Mouse (Mus musculus) stomach, embryonic 15.5 days (tissue): Measurements from ENCODE around the gene Krt8. TPM values are rescaled to one million over a fixed set of nuclear protein-coding genes. Genes with fewer than 3 reads are reported as not detected.

ENCODE experiments used
- ATAC-seq: fragments of 200-750 bp; cut with Nextera tagmentation; 2 replicates; pipeline ENCODE4 v1.8.0; 2017; ENCODE audit warnings: low read depth, moderate number of reproducible peaks, moderate TSS enrichment; ENCODE audit not compliant: insufficient read depth, low FRiP score
- H3K27ac ChIP-seq: fragments of 300-500 bp; sonication (generic); 2 replicates; pipeline ENCODE4 v1.5.1; 2015; ENCODE audit warnings: mild to moderate bottlenecking, inconsistent platforms
- H3K27me3 ChIP-seq: fragments of 300-500 bp; sonication (generic); replicated peaks from 2 replicates; pipeline ENCODE4 v1.6.1; 2015; ENCODE audit warnings: inconsistent platforms
- H3K36me3 ChIP-seq: fragments of 300-500 bp; sonication (generic); 2 replicates; pipeline ENCODE4 v1.6.1; 2015; ENCODE audit warnings: inconsistent platforms
- H3K4me1 ChIP-seq: fragments of 300-500 bp; sonication (generic); 2 replicates; pipeline ENCODE4 v1.6.1; 2015; ENCODE audit warnings: inconsistent platforms
- H3K4me2 ChIP-seq: fragments of 300-500 bp; sonication (generic); 2 replicates; pipeline ENCODE4 v1.6.1; 2015; ENCODE audit warnings: mild to moderate bottlenecking, inconsistent platforms
- H3K4me3 ChIP-seq: fragments of 300-500 bp; sonication (generic); replicated peaks from 2 replicates; pipeline ENCODE4 v1.5.1; 2015; ENCODE audit warnings: inconsistent platforms
- H3K9ac ChIP-seq: fragments of 300-500 bp; sonication (generic); 2 replicates; pipeline ENCODE4 v1.6.1; 2015; ENCODE audit warnings: inconsistent platforms
- H3K9me3 ChIP-seq: fragments of 300-500 bp; sonication (generic); 2 replicates; pipeline ENCODE4 v1.6.1; 2016; ENCODE audit warnings: inconsistent platforms
- WGBS: fragments of 180-500 bp; shearing (Covaris S2); methylation state at CpG from one replicate; pipeline ENCODE4 v1.1.7; 2015; 5-methylcytosine and 5-hydroxymethylcytosine counted together
- polyA plus RNA-seq: library from polyadenylated mRNA; unstranded; fragments of >200 nt; fragmentation: Nextera tagmentation; extraction: Ambion mirVana; gene quantifications from 2 replicates; pipeline ENCODE4 v1.2.1, GENCODE M21; 2015

Gene Krt8
- 916 and 929 TPM in 2 replicates for polyA plus RNA-seq

- Histone ChIP-seq H3K36me3 (peaks cover 2% of the 10 kb centered on the region; the same call in 1 of the 2 replicates), H3K4me2 (peak within 1 kb of the TSS; percentile 52), H3K27me3 (0 out of 2 replicates have a peak, but pooled peaks cover 14% of the 10 kb centered on the region), H3K9me3 (no peaks in the 10 kb centered on the region), H3K27ac (peak within 1 kb of the TSS; percentile 87), H3K4me1 (peaks cover 45% of the 10 kb centered on the region), H3K9ac (peak within 1 kb of the TSS; percentile 39), H3K4me3 (peak within 1 kb of the TSS; percentile 43)
- ATAC-seq = peak; percentile 65
- 33% methylated on average over 11 of the region's 11 CpGs for WGBS
Measured at GRCm38 (mm10) chr15:102004189-102004588, at the start of gene Krt8. TSS of gene Krt8 (minus strand) at chr15:102004482.

- Histone ChIP-seq H3K36me3 (no peaks in the 10 kb centered on the region), H3K27ac (peak overlapping the region; percentile 70), H3K4me1 (no peaks in the 10 kb centered on the region), H3K4me2 (peak overlapping the region; percentile 83), H3K9ac (no peak overlapping the region; the same call in 1 of the 2 replicates), H3K4me3 (peak overlapping the region; percentile 47), H3K27me3 (no peaks in the 10 kb centered on the region), H3K9me3 (no peaks in the 10 kb centered on the region)
- 1% methylated on average over 30 of the region's 33 CpGs for WGBS
- ATAC-seq = peak; percentile 60; the same call in 1 of the 2 replicates
Measured at GRCm38 (mm10) chr15:102051920-102052683, 47.8 kb upstream of the Krt8 start.

- H3K36me3 ChIP-seq = no peaks in the 10 kb centered on the region
- H3K27me3 ChIP-seq = no peaks in the 10 kb centered on the region
- no peak overlapping the region for H3K27ac ChIP-seq
- H3K4me1 ChIP-seq = no peaks in the 10 kb centered on the region
- H3K9me3 ChIP-seq = no peaks in the 10 kb centered on the region
- H3K9ac ChIP-seq = no peak overlapping the region
- no peak overlapping the region for H3K4me3 ChIP-seq
- H3K4me2 ChIP-seq = no peak overlapping the region
- no peak for ATAC-seq
Measured at GRCm38 (mm10) chr15:102049871-102050270, 45.6 kb upstream of the Krt8 start.

- no peaks in the 10 kb centered on the region for H3K36me3 ChIP-seq
- no peaks in the 10 kb centered on the region for H3K9me3 ChIP-seq
- WGBS = 85% methylated on average over 6 of the region's 6 CpGs
- H3K27me3 ChIP-seq = no peaks in the 10 kb centered on the region
- H3K27ac ChIP-seq = no peak overlapping the region
- H3K4me3 ChIP-seq = no peak overlapping the region
- no peaks in the 10 kb centered on the region for H3K4me1 ChIP-seq
- no peak for ATAC-seq
- no peak overlapping the region for H3K4me2 ChIP-seq
- H3K9ac ChIP-seq = no peak overlapping the region
Measured at GRCm38 (mm10) chr15:102048006-102048405, 43.7 kb upstream of the Krt8 start.

DNA sequence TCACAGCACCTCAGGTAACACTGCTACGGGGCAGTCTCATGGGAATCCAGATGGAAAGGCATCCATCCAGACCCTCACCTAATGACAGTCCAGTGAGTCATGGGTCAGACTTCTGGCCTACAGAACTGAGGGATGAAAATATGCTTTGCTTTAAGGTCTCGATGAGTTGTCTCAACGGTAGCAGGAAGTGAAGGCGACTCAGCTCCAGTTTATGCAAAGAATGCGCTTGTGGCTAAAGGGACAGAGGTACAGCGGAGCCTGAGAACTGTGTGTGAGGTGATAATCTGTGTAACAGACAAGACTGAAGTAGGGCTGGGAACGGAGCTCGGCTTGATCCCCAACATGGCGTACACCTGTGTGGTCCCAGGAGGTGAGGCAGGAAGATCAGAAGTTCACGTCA, 41.4 kb upstream of the Krt8 start:
- no peak for ATAC-seq
- Histone ChIP-seq H3K4me1 (no peaks in the 10 kb centered on the region), H3K4me3 (no peak overlapping the region), H3K9me3 (no peaks in the 10 kb centered on the region), H3K9ac (no peak overlapping the region), H3K36me3 (no peaks in the 10 kb centered on the region), H3K4me2 (no peak overlapping the region), H3K27ac (no peak overlapping the region), H3K27me3 (no peaks in the 10 kb centered on the region)
- WGBS = 83% methylated on average over 10 of the region's 10 CpGs

- Histone ChIP-seq H3K4me3 (no peak overlapping the region), H3K4me2 (no peak overlapping the region), H3K9ac (no peak overlapping the region), H3K27ac (no peak overlapping the region), H3K4me1 (no peaks in the 10 kb centered on the region), H3K36me3 (no peaks in the 10 kb centered on the region), H3K27me3 (no peaks in the 10 kb centered on the region), H3K9me3 (no peaks in the 10 kb centered on the region)
- 66% methylated on average over 3 of the region's 3 CpGs for WGBS
- no peak for ATAC-seq
Measured at GRCm38 (mm10) chr15:102044745-102045144, 40.5 kb upstream of the Krt8 start.

GRCm38 (mm10) chr15:102041951-102042350, 37.7 kb upstream of the Krt8 start:
- H3K4me2 ChIP-seq = peak overlapping the region; percentile 24; the same call in 1 of the 2 replicates
- no peak overlapping the region for H3K9ac ChIP-seq
- no peak overlapping the region for H3K27ac ChIP-seq
- WGBS = 27% methylated on average over 7 of the region's 7 CpGs
- no peaks in the 10 kb centered on the region for H3K4me1 ChIP-seq
- H3K27me3 ChIP-seq = no peaks in the 10 kb centered on the region
- H3K9me3 ChIP-seq = no peaks in the 10 kb centered on the region
- no peak for ATAC-seq
- no peaks in the 10 kb centered on the region for H3K36me3 ChIP-seq
- H3K4me3 ChIP-seq = no peak overlapping the region

DNA sequence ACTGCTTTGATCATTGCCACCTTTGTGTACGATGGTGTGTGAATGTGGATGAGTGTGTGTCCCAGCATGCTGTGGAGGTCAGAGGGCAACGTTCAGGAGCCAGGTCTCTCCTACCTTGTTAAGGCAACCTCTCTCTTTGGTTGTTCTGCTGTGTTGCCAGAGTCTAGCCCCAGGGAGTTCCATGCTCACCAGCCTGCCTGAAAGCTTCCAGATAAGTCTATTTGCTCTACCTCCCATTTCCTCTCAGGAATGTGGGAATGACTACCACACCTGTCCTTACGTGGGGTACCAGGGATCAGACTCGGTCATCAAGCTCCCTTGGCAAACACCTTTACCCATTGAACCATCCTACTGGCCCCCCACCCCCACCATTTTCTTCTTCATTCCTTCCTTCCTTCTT, 36.0 kb upstream of the Krt8 start:
- WGBS = 55% methylated on average over 4 of the region's 4 CpGs
- Histone ChIP-seq H3K4me2 (no peak overlapping the region), H3K4me1 (no peaks in the 10 kb centered on the region), H3K4me3 (no peak overlapping the region), H3K36me3 (no peaks in the 10 kb centered on the region), H3K27ac (no peak overlapping the region; the same call in 1 of the 2 replicates), H3K27me3 (no peaks in the 10 kb centered on the region), H3K9ac (no peak overlapping the region), H3K9me3 (no peaks in the 10 kb centered on the region)
- ATAC-seq = 0 out of 2 replicates have a peak, but pooled peaks have one; percentile 50

DNA sequence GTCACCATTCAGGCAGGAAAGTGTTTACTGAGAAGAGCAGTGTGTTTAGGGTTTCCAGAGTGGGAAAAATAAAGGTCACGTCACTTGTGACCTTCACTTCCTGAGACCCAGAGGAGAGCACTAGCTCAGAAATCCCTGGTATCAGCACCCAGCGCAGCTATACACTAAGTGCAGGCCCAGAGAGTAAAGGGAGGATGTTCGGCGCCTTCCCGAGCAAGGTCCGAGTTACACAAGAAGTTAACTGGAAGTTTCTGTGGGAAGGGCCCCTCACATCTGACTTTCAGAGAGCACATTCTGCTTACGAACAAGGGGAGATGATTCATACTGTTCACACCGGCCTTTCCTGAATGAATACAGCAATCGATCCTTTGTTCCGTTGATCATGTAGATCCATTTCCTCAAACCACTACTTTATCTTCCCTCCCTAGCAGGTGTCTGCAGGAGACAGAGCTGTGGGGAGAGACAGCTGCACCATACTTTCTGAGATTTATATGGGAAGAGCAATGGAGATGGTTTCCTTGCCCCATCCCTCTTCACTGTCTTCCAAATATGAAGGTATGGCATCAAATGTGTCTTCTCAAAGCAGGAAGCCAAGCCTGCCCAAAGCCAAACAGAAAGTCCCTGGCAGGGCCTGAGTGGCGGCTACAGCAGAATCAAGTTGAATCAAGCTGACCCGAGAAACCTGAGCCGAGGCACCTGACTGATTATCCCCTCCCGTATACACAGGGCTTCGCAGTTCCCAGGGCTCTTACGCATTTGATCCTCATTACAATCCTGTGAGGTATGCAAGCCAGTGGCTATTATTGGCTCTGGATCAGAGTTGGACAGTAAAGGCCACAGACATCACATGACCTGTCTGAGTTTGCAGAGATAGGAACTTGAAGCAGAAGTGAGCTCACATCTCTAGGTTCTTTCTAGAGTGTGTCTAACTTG, 30.1 kb upstream of the Krt8 start:
- H3K4me1 ChIP-seq = no peaks in the 10 kb centered on the region
- no peaks in the 10 kb centered on the region for H3K27me3 ChIP-seq
- no peak overlapping the region; the same call in 1 of the 2 replicates for H3K27ac ChIP-seq
- H3K4me2 ChIP-seq = no peak overlapping the region
- 55% methylated on average over 16 of the region's 16 CpGs for WGBS
- ATAC-seq = no peak
- H3K9me3 ChIP-seq = no peaks in the 10 kb centered on the region
- H3K4me3 ChIP-seq = no peak overlapping the region
- no peak overlapping the region for H3K9ac ChIP-seq
- H3K36me3 ChIP-seq = peaks cover 3% of the 10 kb centered on the region; the same call in 1 of the 2 replicates

- H3K4me3 ChIP-seq = peak within 1 kb of the TSS; percentile 50
- H3K9ac ChIP-seq = peak within 1 kb of the TSS; percentile 32; the same call in 1 of the 2 replicates
Measured at GRCm38 (mm10) chr15:102028040-102028439, 23.8 kb upstream of the Krt8 start, which contains the start of gene Krt18. TSS of gene Krt18 (plus strand) at chr15:102028180.

DNA sequence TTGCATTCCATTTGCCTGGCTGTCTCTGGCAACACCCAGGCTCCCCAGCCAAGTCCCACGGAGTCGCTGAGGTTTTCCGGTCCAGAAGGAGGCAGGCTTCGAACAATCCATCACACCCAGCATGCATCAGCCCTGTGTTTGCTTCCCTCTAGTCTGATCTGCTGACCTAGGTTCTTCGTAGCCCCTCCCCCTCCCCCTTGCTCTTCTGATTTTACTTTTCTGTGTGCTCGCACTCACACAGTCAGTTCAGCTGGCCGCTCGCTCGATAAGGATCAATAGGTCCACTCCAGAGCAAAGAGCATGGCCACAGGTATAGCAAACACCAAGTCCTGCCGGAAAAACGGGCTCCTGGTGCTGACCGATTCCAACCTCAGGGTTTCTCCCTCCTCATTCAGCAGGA, 22.1 kb upstream of the Krt8 start:
- H3K36me3 ChIP-seq = peaks cover 3% of the 10 kb centered on the region; the same call in 1 of the 2 replicates
- H3K27me3 ChIP-seq = no peaks in the 10 kb centered on the region
- no peak for ATAC-seq
- no peak overlapping the region for H3K9ac ChIP-seq
- 15% methylated on average over 12 of the region's 12 CpGs for WGBS
- H3K27ac ChIP-seq = peak overlapping the region; percentile 75
- H3K4me1 ChIP-seq = peaks cover 37% of the 10 kb centered on the region
- H3K4me2 ChIP-seq = peak overlapping the region; percentile 45
- H3K9me3 ChIP-seq = no peaks in the 10 kb centered on the region
- H3K4me3 ChIP-seq = no peak overlapping the region

More at GRCm38 (mm10) chr15:102028040-102028439, 23.8 kb upstream of the Krt8 start, which contains the start of gene Krt18:
- Histone ChIP-seq H3K4me2 (peak within 1 kb of the TSS; percentile 58), H3K27me3 (no peaks in the 10 kb centered on the region), H3K9me3 (no peaks in the 10 kb centered on the region), H3K4me1 (peaks cover 34% of the 10 kb centered on the region), H3K36me3 (peaks cover 3% of the 10 kb centered on the region; the same call in 1 of the 2 replicates), H3K27ac (peak within 1 kb of the TSS; percentile 77)
- 3% methylated on average over 28 of the region's 28 CpGs for WGBS
- ATAC-seq = peak; percentile 16; the same call in 1 of the 2 replicates
